Mouse (Mus musculus) liver, postnatal 0 days (tissue): Measurements from ENCODE around the gene Gdpd5.

Experiments used
- CTCF ChIP-seq: sonication (generic); IDR thresholded peaks from 2 replicates; pipeline ENCODE4 v1.5.1; 2016; ENCODE audit warnings: antibody characterized with exemption, low read depth
- EP300 ChIP-seq: IDR thresholded peaks from 2 replicates; pipeline ENCODE4 v1.6.1; 2016; ENCODE audit warnings: antibody characterized with exemption, low read depth, mild to moderate bottlenecking

DNA sequence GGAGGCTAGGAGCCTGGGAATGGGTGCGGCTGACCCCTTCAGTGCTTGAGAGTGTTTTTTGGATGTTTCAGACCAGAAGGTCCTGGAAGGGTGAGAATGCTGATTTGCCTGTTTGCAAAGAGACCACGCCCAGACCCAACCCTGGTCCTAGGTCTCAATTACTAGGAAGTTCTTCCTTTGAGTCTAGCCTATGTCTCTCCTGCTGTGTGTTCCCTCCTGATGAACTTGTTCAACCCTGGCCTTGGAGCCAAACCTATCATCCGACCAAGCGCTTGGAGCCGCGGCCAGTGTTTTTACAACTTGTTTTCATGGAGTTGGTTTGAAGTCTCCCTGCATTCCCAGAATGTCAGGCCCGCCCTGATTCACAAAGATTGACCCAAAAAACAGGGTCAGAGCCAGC, 22.0 kb downstream of the Gdpd5 start:
- TF ChIP-seq CTCF (no peak), EP300 (no peak)
